Mouse (Mus musculus) olfactory bulb, adult 2 months (tissue): ENCODE measurements around the gene Actl7a.

Experiments used
- CTCF ChIP-seq: fragments of 200-500 bp; IDR thresholded peaks from 2 replicates; pipeline ENCODE4 v1.5.1; 2012; ENCODE audit warnings: low read depth, mild to moderate bottlenecking, low read length, moderate library complexity; ENCODE audit not compliant: insufficient read depth
- POLR2A ChIP-seq: fragments of 200-500 bp; IDR thresholded peaks from 2 replicates; pipeline ENCODE4 v1.6.1; 2012; ENCODE audit warnings: mild to moderate bottlenecking, low read depth, low read length, moderate library complexity; ENCODE audit not compliant: insufficient read depth

DNA sequence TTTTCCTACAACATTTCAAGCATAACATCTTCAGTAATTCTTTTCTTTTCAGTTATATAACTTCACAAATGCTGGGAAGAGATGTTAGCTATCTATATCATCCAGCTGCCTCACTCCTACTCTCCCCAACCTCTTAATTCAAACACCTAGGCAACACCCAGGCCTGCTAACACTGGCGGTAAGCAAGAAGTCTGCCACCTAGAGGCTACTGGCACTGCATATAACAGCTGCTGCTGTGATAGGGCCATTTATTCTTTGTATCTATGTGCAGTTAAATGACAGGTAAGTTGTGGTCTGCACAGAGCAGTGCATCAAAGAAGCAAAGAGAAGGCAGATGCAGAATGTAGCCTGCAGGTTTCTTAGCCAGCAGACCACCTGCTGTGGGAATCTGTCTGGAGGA lies 48.2 kb downstream of the Actl7a start:
- TF ChIP-seq CTCF (no peak), POLR2A (no peak)
